Mouse (Mus musculus): ENCODE data around the gene Rpl18.
A peak's percentile ranks its signal among the peaks of the same experiment; 100 is the strongest.

The Rpl18 gene

DNA sequence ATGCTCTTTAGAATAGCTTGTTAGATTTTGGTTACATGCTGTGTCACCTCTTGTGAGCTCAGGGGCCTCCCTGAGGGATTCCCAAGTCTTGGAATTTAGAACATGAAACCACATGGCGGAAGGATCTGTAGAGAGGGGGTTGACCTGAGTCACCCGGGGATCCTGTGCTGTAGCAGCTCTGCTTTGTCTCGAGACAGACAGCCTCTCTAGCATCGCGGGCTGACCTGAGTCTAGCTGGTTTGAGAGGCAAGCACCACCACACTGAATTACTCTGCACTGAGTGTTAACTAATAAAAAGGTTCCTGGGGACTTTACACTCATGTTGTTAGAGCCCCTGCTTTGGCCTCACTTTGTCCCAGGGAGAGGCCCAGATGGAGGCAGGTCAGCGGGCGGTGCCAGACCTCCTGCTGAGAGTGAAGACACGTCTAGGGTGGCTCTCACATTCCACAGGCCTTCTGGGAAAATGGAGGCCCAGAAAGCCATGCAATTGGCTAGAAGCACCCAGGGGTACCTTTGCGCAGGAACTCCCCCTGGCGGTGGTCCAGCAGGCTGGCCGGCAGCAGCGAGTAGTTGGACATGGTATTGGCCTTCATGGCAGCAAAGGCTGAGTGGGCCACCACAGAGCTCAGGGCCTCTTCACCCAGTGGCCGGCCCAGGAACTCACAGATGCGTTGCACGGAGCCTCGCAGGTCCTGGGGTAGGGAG is 15.6 kb downstream of the Rpl18 start:
- no peak for DNase-seq (ENCODE audit: low spot score in 2 of 2)

DNA sequence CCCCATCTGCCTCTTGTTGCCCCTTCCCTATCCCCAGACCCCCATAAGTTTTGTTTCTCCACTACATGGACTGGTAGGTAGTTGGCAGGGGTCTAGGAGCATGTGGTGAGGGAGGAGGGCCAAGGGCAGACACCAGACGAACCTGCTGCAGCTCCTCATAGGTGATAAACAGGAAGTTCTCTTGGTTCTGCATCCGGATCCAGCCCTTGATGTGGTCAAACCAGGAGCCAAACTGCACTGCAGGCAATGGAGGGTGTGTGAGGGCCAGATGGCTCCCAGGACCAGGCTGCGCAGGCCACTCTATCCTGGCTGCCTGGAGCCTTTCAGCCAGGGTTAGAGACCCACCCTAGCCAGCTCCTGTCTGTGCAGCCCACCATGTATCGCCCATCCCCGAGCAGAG is 18.2 kb downstream of the Rpl18 start:
- no peak for DNase-seq (ENCODE audit: low spot score in 2 of 2)

DNA sequence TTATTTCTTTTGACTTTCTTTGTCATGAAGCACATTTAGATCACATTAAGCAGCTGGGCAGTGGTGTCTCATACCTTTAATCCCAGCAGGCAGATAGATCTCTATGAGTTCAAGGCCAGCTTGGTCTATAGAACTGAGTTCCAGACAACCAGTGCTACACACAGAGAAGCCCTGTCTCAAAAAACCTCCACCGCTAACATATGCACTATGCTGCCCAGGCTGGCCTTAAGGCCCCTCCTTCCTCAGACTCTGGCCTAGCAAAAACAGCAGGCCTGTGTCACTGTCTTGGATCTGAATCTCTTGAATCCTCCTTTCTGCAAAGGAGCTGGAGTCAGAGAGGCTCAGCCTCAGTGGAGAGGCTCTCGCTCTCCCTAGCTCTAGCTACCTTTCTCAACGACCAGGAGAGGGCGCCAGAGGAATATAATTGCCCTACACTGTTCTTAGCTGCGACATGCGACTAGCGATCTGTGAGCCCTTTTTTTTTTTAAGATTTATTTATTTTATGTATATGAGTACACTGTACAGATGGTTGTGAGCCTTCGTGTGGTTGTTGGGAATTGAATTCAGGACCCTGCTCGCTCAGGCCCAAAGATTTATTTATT is 24.0 kb downstream of the Rpl18 start:
- DNase-seq (ENCODE audit: low spot score in 2 of 2) = peak; percentile 75 to 86

DNA sequence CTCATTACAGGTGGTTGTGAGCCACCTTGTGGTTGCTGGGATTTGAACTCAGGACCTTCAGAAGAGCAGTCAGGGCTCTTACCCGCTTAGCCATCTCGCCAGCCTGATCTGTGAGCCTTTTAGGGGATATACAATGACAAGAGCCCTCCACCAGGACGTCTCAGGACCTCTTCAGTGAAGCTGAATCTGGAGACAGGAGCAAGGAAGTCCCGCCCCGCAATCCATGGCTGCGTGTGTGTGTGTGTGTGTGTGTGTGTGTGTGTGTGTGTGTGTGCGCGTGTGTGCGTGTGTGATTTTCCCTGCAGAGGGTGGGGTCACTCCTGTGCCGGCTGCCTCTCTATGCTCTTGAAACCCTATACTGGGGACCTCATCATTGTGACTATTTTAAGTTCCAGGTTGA is 24.6 kb downstream of the Rpl18 start:
- no peak for DNase-seq (ENCODE audit: low spot score in 2 of 2)

DNA sequence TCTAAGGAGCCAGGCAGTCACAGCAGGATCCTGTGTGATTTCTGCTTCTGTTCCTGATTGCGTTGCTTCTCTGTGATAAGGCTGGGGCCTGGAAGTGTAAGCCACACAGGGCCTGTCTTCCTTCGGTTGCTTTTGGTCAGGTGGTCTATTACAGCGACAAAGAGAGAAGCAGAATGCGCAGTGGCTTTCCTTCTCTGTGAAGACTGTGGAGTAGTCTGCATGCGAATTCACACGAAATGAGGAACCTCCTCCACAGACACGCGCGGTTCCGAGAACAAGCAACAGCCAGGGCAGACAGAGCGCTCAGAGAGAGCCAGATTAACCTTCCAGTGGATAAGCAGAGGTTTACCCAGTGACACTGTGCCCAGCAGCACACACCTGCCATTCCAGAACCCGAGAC is 26.1 kb downstream of the Rpl18 start:
- peak in 1 of 2 experiments; percentile 31 for DNase-seq (ENCODE audit: low spot score in 2 of 2)

DNA sequence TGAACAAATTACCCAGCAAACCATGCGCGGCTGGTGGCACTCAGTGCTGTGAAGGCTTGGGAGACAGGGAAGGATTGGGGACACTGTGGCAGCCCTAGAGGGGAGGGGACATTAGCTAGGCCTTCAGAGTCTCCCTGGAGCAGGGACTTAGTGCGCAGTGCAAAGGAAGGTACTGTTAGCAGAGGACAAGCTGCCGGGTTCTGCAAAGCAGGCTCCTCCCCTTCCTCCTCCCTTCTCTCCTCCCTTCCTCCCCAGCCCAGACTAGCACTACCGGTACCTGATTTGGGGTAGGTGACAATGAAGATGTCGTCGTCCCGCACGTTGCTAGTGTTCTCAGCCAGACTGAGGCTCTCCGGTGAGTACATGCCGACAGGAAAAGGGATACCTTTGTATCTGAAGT is 26.5 kb downstream of the Rpl18 start:
- peak; percentile 37 to 40 for DNase-seq (ENCODE audit: low spot score in 2 of 2)

DNA sequence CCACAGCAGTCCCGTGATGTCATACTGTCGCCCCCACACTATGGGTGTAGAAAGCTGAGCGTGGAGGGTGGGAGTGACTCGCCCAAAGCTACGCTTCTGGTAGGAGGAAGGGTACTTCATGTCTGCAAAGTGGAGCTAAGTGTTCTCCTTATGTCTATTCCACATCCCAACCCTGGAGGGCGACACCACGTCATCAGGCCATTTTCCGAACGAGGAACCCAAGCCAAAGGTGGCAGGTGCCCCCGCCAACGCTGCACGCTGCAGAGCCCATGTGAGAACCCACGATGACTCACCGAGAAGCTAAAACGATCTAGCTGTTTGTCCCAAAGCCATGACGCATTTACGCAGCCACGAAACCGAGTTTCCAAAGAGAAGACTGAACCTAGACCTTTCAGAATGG is 27.1 kb downstream of the Rpl18 start:
- DNase-seq (ENCODE audit: low spot score in 2 of 2) = peak; percentile 79 to 88

DNA sequence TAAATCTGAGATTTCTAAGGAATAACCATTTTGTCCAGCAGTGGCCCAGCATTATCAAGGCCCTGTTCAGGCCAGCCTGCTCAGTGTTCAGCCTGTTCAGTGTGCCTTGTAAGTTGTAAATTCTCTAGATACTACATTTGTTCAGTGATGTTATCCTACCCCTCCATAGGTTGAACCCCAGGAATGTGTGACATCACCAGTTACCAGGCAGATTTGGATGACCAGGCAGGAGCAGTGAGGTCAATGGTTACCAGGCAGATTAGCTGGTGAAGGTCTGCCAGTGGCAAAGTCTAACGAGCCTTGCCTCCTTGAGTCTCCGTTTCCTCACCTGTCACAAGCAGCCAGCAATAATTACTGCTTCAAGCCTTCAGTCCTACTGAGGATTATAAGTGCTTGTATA is 29.1 kb downstream of the Rpl18 start:
- DNase-seq (ENCODE audit: low spot score in 2 of 2) = peak; percentile 57 to 85

DNA sequence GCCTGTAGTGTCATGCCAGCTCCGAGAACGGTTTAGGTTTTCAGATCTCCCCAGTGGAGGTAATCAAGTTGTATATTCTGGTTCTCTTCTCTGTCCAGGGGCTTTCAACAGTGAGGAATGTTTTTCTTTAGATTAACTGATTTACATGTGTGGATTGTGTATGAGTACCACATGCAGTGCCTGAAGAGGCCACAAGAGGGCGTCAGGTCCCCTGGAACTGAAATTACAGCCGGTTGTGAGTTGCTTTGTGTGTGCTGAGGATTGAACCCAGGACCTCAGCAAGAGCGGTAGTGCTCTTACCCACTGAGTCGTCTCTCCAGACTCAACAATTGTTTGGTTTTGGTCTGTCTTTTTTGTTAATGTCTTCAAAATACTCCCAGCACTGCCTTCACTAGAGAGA is 31.3 kb downstream of the Rpl18 start:
- DNase-seq (ENCODE audit: low spot score in 2 of 2) = no peak

DNA sequence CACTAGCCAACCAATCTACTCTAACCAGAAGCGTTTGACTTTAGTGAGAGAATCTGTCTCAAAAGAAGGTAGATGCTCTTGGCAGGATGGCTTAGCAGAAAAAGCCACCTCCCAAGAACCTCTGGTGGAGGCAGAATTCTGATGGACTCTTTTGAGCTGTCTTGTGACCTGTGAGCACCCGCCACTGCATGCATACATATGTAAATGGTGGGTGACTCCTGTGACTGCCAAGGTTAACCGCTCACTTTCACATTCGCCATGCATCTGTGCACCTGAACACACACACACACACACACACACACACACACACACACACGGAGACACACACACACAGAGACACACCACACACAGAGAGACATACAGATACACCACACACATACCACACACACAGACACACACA is 32.2 kb downstream of the Rpl18 start:
- DNase-seq (ENCODE audit: low spot score in 2 of 2) = no peak

DNA sequence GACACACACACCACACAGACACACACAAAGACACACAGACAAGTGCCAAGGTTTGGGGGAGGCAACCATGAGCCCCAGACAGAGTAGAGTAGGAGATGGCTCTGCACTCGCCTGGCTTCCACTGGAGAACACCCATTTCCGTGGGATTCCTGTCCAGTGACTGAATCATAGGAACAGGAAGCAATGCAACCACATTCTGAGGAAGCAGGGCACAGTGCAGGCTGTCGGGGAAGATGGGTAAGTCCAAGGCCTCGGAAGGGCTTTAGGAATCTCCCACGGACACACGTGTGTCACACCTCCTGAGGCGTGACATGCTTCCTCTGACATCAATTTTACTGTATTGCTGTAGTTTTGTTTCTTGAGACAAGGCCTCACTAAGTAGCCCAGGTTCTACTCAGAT is 32.9 kb downstream of the Rpl18 start:
- DNase-seq (ENCODE audit: low spot score in 2 of 2) = no peak

DNA sequence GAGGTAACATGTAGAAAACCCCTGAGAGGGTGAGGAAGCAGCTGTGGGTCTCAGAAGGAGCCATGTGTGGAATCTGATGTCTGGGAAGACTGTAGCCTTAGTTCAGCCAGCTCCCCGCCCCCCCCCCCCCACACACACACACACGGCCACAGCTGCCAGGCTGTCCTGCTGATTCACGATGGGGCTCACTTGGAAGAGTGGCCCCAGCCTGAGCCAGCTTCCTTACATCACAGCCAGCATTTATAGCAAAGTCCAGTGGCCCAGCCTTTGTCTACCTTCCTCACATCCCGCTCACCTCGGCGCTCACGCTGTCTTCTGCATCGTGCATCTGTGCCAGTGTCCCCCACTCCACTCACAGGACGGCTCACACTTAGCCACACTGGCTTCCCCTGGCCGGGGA is 34.1 kb downstream of the Rpl18 start:
- no peak for DNase-seq (ENCODE audit: low spot score in 2 of 2)

DNA sequence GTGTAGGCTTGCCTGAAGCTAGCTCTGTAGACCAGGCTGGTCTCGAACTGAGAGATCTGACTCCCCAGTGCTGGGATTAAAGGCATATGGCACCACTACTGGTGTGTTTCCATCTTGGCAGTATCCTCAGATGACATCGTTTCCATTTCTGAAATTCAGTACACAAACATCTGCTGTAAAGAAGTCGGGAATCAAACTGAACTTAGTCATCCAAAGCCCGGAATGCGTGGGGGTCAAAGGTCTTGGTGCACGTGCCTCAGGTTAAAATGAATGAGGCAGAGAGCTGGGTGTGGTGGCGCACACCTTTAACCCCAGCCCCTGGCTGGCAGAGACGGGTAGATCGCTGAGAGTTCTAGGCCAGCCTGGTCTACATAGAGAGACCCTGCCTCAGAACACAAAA is 34.9 kb downstream of the Rpl18 start:
- DNase-seq (ENCODE audit: low spot score in 2 of 2) = no peak

DNA sequence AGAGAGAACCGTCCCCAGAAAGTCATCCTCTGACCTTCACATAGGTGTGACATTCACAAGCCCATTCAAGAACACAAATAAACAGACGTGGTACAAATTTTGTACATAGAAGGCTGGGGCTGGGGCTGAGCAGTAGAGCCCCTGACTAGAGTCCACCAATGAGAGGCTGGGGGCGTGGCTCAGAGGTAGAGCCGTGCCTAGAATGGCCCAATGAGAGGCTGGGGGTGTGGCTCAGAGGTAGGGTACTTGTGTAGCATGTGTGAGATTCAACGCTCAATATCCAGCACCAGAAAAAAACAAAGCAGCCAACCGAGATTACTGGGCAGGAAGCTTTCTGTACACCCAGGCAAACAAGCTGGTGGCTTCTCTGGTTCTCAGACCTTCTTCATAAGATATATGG is 40.4 kb downstream of the Rpl18 start:
- no peak for DNase-seq (ENCODE audit: low spot score in 2 of 2)

DNA sequence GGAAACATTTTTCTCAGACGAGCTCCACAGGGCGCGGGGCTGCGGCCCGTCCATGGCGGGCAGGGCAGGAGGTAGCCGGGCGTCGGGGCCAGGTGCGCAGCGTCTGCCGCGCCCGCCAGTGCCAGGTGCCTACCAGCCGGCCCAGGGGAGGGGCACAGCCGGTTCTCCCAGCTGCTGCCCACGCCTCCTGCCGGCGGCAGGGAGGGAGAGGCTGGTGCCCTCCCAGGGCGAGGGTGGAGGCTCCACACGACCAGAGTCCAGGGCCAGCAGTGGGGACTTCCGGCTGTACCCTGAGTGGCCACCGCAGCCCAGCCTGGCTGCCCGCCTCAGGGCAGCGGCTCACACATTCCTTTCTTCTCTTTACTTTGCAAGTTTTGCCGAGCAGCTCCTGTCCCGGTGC is 44.1 kb downstream of the Rpl18 start:
- no peak for DNase-seq (ENCODE audit: low spot score in 2 of 2)

DNA sequence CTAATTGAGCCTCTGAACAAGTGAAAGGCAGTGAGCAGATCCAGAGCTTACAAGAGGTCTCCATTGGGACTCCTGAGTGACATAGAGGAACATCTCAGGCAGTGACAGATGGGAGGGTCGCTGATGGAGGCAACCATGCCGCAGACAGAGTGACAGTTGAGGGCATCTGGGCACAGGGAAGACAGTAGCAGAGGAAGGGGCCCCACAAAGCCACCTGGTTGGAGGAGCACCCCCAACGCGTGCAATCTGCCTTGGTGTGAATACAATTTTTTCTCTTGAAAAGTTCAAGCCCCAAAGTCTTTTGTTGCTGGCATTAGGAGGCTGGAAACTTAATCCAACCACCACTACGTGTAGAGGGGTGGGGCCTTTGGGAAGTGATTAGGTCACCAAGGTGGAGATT is 44.9 kb downstream of the Rpl18 start:
- DNase-seq (ENCODE audit: low spot score in 2 of 2) = no peak

DNA sequence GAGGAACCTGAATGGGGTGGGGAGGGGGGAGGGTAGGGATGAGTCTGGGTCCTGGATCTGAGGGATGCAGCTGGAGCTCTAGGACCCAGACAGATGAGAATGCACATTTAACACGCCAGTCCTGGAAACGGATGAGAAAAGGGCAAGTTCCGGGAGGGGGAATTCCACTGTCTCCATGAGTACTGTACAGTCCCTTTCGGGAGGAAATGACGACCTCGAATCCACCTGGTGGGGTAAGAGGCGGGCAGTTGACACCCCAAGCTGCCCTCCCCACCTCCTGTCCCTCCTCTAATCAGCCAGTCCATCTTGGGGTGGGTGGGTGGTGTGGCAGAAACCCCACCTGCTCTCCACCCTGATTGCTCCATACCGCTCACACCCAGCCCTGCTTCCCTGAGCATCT is 50.7 kb downstream of the Rpl18 start:
- DNase-seq (ENCODE audit: low spot score in 2 of 2) = no peak

DNA sequence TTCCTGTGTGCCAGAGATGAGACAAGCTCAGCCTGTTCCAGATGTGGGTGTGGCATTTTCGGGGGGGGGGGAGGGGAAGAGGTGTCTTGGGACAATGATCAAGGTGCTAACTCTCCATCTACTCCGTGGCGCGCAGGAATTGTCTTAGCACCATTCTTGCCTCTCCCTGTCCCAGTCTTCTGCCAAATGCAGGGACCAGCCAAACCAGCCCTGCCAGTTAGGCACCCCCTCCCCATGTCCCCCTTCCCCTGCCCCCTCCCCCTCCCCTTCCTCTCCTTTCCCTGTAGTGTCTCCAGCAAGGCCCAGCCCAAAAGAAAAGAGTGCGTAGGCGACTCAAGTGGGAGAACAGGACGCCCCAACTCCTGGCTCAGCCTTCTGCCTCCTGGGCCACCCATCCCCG is 51.5 kb downstream of the Rpl18 start:
- no peak for DNase-seq (ENCODE audit: low spot score in 2 of 2)

DNA sequence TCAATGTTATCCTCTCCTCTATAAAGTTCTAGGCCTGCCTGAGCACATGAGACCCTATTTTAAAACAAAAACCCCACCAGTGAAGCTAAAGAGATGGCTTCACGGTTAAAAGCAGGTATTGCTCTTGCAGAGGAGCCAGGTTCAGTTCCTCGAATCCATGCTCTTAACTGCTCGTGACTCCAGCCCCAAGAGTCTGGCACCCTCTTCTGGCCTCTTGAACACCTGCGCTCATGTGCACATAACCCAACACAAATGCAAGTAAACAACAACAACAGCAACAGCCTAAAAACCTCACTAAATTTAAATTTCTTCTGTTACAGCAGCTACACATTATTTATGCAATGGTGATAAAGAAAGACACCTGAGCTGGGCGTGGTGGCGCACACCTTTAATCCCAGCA is 52.2 kb downstream of the Rpl18 start:
- DNase-seq (ENCODE audit: low spot score in 2 of 2) = no peak

Data from frontal cortex, postnatal 36 days (tissue).